Mouse (Mus musculus): ENCODE results near the gene Dst. TPM values are rescaled to one million over a fixed set of nuclear protein-coding genes. Genes with fewer than 3 reads are reported as not detected.

Gene Dst
- polyA plus RNA-seq, 1 experiment from 2014 or later = 18.8 TPM

- DNase-seq (ENCODE audit: low spot score) = peak; percentile 75
- H3K4me3 ChIP-seq = no peak overlapping the region
- peaks cover 63% of the 10 kb centered on the region for H3K36me3 ChIP-seq
- no peaks in the 10 kb centered on the region for H3K27me3 ChIP-seq (ENCODE audit: low read depth, poor library complexity, severe bottlenecking)
- 72% methylated on average over 14 of the region's 14 CpGs for WGBS
- no peaks in the 10 kb centered on the region for H3K9me3 ChIP-seq (replicated peaks)
- H3K4me1 ChIP-seq = 0 out of 2 replicates have a peak, but pooled peaks cover 4% of the 10 kb centered on the region
- no peak overlapping the region for H3K27ac ChIP-seq (replicated peaks)
Measured at GRCm38 (mm10) chr1:34164616-34165295, 256.7 kb downstream of the Dst start.

- WGBS = 98% methylated on average over 4 of the region's 4 CpGs
- Histone ChIP-seq H3K36me3 (peaks cover 69% of the 10 kb centered on the region), H3K27ac (replicated peaks) (no peak overlapping the region), H3K4me3 (no peak overlapping the region), H3K9me3 (replicated peaks) (no peaks in the 10 kb centered on the region), H3K27me3 (ENCODE audit: low read depth, poor library complexity, severe bottlenecking) (no peaks in the 10 kb centered on the region), H3K4me1 (no peaks in the 10 kb centered on the region)
- DNase-seq (ENCODE audit: low spot score) = no peak
Measured at GRCm38 (mm10) chr1:34165926-34166325, 257.9 kb downstream of the Dst start.

DNA sequence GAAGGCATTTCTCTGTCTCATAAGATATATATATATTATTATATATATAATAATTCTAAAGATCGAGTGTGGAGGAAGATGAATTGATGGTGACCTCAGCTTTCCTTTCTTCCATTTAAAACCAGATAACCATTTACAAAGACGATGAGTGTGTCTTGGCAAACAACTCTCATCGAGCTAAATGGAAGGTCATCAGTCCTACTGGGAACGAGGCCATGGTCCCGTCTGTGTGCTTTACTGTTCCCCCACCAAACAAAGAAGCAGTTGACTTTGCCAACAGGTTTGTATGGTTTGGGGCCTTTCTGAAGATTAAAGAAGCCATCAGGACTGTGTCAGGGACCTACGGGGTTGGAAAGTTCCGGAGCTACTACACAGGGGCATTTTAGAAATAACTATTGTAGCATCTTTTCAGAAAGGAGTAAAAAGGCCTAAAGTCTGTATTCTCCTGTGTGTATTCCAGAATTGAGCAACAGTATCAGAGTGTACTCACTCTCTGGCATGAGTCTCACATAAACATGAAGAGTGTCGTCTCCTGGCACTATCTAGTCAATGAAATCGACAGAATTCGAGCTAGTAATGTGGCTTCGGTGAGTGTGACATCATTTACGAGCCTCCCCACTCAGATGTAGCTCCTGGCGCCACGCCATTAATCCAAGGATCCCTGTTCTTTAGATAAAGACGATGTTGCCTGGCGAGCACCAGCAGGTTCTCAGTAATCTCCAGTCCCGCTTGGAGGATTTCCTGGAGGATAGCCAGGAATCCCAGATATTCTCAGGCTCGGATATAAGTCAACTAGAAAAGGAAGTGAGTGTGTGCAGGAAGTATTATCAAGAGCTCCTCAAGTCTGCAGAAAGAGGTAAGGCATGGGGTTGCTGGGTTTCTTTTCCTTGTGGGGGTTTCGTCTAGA lies 259.4 kb downstream of the Dst start:
- 93% methylated on average over 19 of the region's 19 CpGs for WGBS
- H3K9me3 ChIP-seq (replicated peaks) = no peaks in the 10 kb centered on the region
- H3K27me3 ChIP-seq (ENCODE audit: low read depth, poor library complexity, severe bottlenecking) = no peaks in the 10 kb centered on the region
- no peaks in the 10 kb centered on the region for H3K4me1 ChIP-seq
- H3K4me3 ChIP-seq = no peak overlapping the region
- H3K36me3 ChIP-seq = peaks cover 78% of the 10 kb centered on the region
- H3K27ac ChIP-seq (replicated peaks) = no peak overlapping the region
- DNase-seq (ENCODE audit: low spot score) = no peak

DNA sequence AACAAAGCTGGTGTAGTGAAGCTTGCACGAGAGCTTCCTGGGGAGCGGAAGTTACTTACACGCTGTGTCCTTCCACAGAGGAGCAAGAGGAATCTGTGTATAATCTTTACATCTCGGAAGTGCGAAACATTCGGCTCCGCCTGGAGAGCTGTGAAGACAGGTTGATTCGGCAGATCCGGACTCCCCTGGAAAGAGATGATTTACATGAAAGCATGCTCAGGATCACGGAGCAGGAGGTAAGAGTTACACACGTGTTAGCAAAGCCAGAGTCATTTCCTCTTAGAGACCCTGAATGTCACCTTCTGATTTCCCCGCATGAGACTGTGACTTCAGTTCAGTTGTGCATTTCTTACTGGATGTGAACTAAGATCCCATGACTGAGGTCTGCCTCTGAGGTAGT lies 261.1 kb downstream of the Dst start:
- H3K4me3 ChIP-seq = no peak overlapping the region
- 91% methylated on average over 12 of the region's 12 CpGs for WGBS
- DNase-seq (ENCODE audit: low spot score) = no peak
- H3K9me3 ChIP-seq (replicated peaks) = no peaks in the 10 kb centered on the region
- peaks cover 90% of the 10 kb centered on the region for H3K36me3 ChIP-seq
- no peaks in the 10 kb centered on the region for H3K27me3 ChIP-seq (ENCODE audit: low read depth, poor library complexity, severe bottlenecking)
- H3K27ac ChIP-seq (replicated peaks) = no peak overlapping the region
- H3K4me1 ChIP-seq = no peaks in the 10 kb centered on the region

DNA sequence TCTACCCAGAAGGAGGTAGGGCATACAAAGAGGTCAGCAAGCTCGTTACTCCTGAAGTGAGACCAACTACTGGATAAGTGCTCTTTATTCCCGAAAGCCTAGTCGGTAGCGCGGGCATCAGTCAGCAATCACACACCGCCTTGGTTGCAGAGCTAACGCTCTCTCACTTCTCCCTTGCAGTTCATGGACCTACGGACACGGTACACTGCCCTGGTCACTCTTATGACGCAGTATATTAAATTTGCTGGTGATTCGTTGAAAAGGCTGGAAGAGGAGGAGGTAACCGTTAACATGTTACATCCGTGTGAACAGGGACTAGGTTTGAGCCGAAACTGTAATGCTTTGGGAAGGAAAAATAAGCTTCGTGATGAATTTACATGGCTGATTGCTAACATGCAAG lies 266.5 kb downstream of the Dst start:
- H3K36me3 ChIP-seq = peaks cover 93% of the 10 kb centered on the region
- no peak overlapping the region for H3K27ac ChIP-seq (replicated peaks)
- peaks cover 6% of the 10 kb centered on the region; the same call in 1 of the 2 replicates for H3K9me3 ChIP-seq (replicated peaks)
- 98% methylated on average over 15 of the region's 15 CpGs for WGBS
- no peak overlapping the region for H3K4me3 ChIP-seq
- no peaks in the 10 kb centered on the region for H3K27me3 ChIP-seq (ENCODE audit: low read depth, poor library complexity, severe bottlenecking)
- H3K4me1 ChIP-seq = 0 out of 2 replicates have a peak, but pooled peaks cover 2% of the 10 kb centered on the region
- no peak for DNase-seq (ENCODE audit: low spot score)

GRCm38 (mm10) chr1:34174961-34175360 lies 266.9 kb downstream of the Dst start:
- no peak overlapping the region for H3K4me3 ChIP-seq
- peaks cover 6% of the 10 kb centered on the region; the same call in 1 of the 2 replicates for H3K9me3 ChIP-seq (replicated peaks)
- H3K27me3 ChIP-seq (ENCODE audit: low read depth, poor library complexity, severe bottlenecking) = no peaks in the 10 kb centered on the region
- H3K27ac ChIP-seq (replicated peaks) = no peak overlapping the region
- peaks cover 93% of the 10 kb centered on the region for H3K36me3 ChIP-seq
- WGBS = 87% methylated on average over 8 of the region's 8 CpGs
- DNase-seq (ENCODE audit: low spot score) = no peak
- 0 out of 2 replicates have a peak, but pooled peaks cover 2% of the 10 kb centered on the region for H3K4me1 ChIP-seq

GRCm38 (mm10) chr1:34178022-34178727 lies 270.1 kb downstream of the Dst start:
- WGBS = 89% methylated on average over 41 of the region's 41 CpGs
- DNase-seq (ENCODE audit: low spot score) = no peak
- H3K27me3 ChIP-seq (ENCODE audit: low read depth, poor library complexity, severe bottlenecking) = no peaks in the 10 kb centered on the region
- H3K4me1 ChIP-seq = peaks cover 24% of the 10 kb centered on the region
- peak overlapping the region; percentile 42; the same call in 1 of the 2 replicates for H3K27ac ChIP-seq (replicated peaks)
- H3K9me3 ChIP-seq (replicated peaks) = peaks cover 6% of the 10 kb centered on the region; the same call in 1 of the 2 replicates
- H3K4me3 ChIP-seq = peak overlapping the region; percentile 8; the same call in 1 of the 2 replicates
- H3K36me3 ChIP-seq = peaks cover 77% of the 10 kb centered on the region

GRCm38 (mm10) chr1:34179756-34180155 lies 271.7 kb downstream of the Dst start:
- peaks cover 61% of the 10 kb centered on the region for H3K36me3 ChIP-seq
- WGBS = 96% methylated on average over 19 of the region's 19 CpGs

GRCm38 (mm10) chr1:34182406-34183249 lies 274.6 kb downstream of the Dst start:
- Histone ChIP-seq H3K36me3 (peaks cover 42% of the 10 kb centered on the region), H3K4me1 (peaks cover 38% of the 10 kb centered on the region), H3K27ac (replicated peaks) (peak overlapping the region; percentile 82), H3K4me3 (no peak overlapping the region), H3K27me3 (ENCODE audit: low read depth, poor library complexity, severe bottlenecking) (no peaks in the 10 kb centered on the region), H3K9me3 (replicated peaks) (peaks cover 4% of the 10 kb centered on the region; the same call in 1 of the 2 replicates)
- DNase-seq (ENCODE audit: low spot score) = peak; percentile 47
- 77% methylated on average over 24 of the region's 24 CpGs for WGBS

More at GRCm38 (mm10) chr1:34179756-34180155, 271.7 kb downstream of the Dst start:
- Histone ChIP-seq H3K27me3 (ENCODE audit: low read depth, poor library complexity, severe bottlenecking) (no peaks in the 10 kb centered on the region), H3K4me1 (peaks cover 38% of the 10 kb centered on the region), H3K4me3 (no peak overlapping the region), H3K27ac (replicated peaks) (no peak overlapping the region), H3K9me3 (replicated peaks) (peaks cover 6% of the 10 kb centered on the region; the same call in 1 of the 2 replicates)
- DNase-seq (ENCODE audit: low spot score) = no peak

DNA sequence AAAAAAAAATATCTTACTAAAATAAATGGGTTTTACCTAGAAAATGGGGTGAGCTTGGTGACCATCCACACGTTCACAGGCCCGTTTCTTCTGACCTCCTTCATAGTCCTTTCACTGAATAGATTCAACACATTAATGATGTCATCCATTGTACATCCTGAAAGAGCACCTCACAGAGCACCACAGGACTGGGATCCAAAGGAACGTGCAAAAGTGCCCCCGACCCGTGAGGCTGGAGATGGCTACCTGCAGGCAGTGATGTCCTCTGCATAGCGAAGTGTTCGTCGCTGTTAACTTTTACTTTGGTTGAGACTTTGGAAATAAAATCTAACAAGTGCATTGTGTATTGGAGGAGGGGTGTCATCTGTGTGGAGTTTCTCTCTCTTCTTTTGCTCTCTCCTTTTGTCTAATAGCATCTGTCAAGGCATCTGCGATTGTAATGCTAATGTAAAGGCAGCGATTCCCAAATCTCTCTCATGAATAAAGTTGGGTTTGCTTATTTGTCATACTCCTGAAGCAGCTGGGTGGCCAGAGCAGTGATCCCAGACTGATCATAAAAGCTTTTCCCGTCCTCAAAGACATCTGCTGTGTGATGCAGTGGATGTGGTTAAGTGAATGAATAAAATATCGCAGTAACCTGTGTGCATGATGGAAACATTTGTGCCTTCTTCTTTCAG lies 275.4 kb downstream of the Dst start:
- WGBS = 69% methylated on average over 12 of the region's 12 CpGs
- Histone ChIP-seq H3K27ac (replicated peaks) (peak overlapping the region; percentile 82), H3K4me3 (no peak overlapping the region)

GRCm38 (mm10) chr1:34184266-34184665 lies 276.2 kb downstream of the Dst start:
- no peak overlapping the region for H3K4me3 ChIP-seq
- H3K9me3 ChIP-seq (replicated peaks) = no peaks in the 10 kb centered on the region
- H3K27ac ChIP-seq (replicated peaks) = peak overlapping the region; percentile 82
- WGBS = 79% methylated on average over 6 of the region's 6 CpGs
- no peak for DNase-seq (ENCODE audit: low spot score)
- no peaks in the 10 kb centered on the region for H3K27me3 ChIP-seq (ENCODE audit: low read depth, poor library complexity, severe bottlenecking)
- peaks cover 38% of the 10 kb centered on the region for H3K36me3 ChIP-seq
- H3K4me1 ChIP-seq = peaks cover 36% of the 10 kb centered on the region

More for the DNA sequence above, 275.4 kb downstream of the Dst start:
- Histone ChIP-seq H3K27me3 (ENCODE audit: low read depth, poor library complexity, severe bottlenecking) (no peaks in the 10 kb centered on the region), H3K4me1 (peaks cover 36% of the 10 kb centered on the region), H3K36me3 (peaks cover 38% of the 10 kb centered on the region), H3K9me3 (replicated peaks) (no peaks in the 10 kb centered on the region)
- peak; percentile 33 for DNase-seq (ENCODE audit: low spot score)

Data from midbrain, embryonic 10.5 days (tissue).